Mouse (Mus musculus) MEL (cell line): ENCODE results near the gene Il27ra. TPM values are rescaled to one million over a fixed set of nuclear protein-coding genes. Genes with fewer than 3 reads are reported as not detected.

Experiments used
- DNase-seq: peaks from one replicate; pipeline ENCODE4 v3.0.0; 2011; ENCODE audit warnings: low read depth, low spot score
- H3K27ac ChIP-seq: 2 replicates; pipeline ENCODE4 v1.5.1; 2012; ENCODE audit warnings: low read depth, mild to moderate bottlenecking, control low read depth, low read length, moderate library complexity; ENCODE audit not compliant: control insufficient read depth
- H3K27me3 ChIP-seq, 2 experiments: fragments of 150-350 bp in 1 of 2; sonication (generic) in 1 of 2; 2 replicates each; pipeline ENCODE4 v1.6.1; 2012; ENCODE audit warnings: low read length in 2 of 2, mild to moderate bottlenecking in 2 of 2, improper control_type of control experiment in 1 of 2, moderate library complexity in 1 of 2; ENCODE audit not compliant: insufficient read depth in 2 of 2, control insufficient read depth in 1 of 2
- H3K36me3 ChIP-seq, 2 experiments: 2 replicates each; pipeline ENCODE4 v1.6.1; 2012 to 2014; ENCODE audit warnings: low read length in 2 of 2, improper control_type of control experiment in 1 of 2, inconsistent platforms in 1 of 2, mild to moderate bottlenecking in 1 of 2; ENCODE audit not compliant: insufficient read depth in 2 of 2, control insufficient read depth in 1 of 2
- H3K4me1 ChIP-seq, 2 experiments: fragments of 150-350 bp in 1 of 2; sonication (generic) in 1 of 2; 2 replicates each; pipeline ENCODE4 v1.6.1; 2012; ENCODE audit warnings: low read length in 2 of 2, improper control_type of control experiment in 1 of 2, mild to moderate bottlenecking in 1 of 2; ENCODE audit not compliant: insufficient read depth in 2 of 2, control insufficient read depth in 1 of 2
- H3K4me3 ChIP-seq, 2 experiments: fragments of 150-350 bp in 1 of 2; sonication (generic) in 1 of 2; 2 replicates each; pipeline ENCODE4 v1.5.1; 2012; ENCODE audit warnings: low read depth in 2 of 2, low read length in 2 of 2, mild to moderate bottlenecking in 2 of 2, moderate library complexity in 2 of 2, control low read depth in 1 of 2, improper control_type of control experiment in 1 of 2; ENCODE audit not compliant: control insufficient read depth in 1 of 2, insufficient read depth in 1 of 2
- H3K79me2 ChIP-seq: 2 replicates; pipeline ENCODE4 v1.6.1; 2012; ENCODE audit warnings: mild to moderate bottlenecking, low read length, moderate library complexity; ENCODE audit not compliant: control insufficient read depth, poor library complexity, insufficient read depth
- H3K9ac ChIP-seq: 2 replicates; pipeline ENCODE4 v1.6.1; 2012; ENCODE audit warnings: low read depth, mild to moderate bottlenecking, control low read depth, low read length, moderate library complexity; ENCODE audit not compliant: control insufficient read depth, poor library complexity, severe bottlenecking
- H3K9me3 ChIP-seq: fragments of 150-350 bp; sonication (generic); replicated peaks from 2 replicates; pipeline ENCODE4 v1.6.1; 2012; ENCODE audit warnings: mild to moderate bottlenecking, low read length, improper control_type of control experiment, moderate library complexity; ENCODE audit not compliant: insufficient read depth
- BHLHE40 ChIP-seq: IDR thresholded peaks from 2 replicates; pipeline ENCODE4 v1.6.1; 2012; ENCODE audit warnings: low read depth, mild to moderate bottlenecking, inconsistent platforms, low read length, improper control_type of control experiment, borderline replicate concordance
- CTCF ChIP-seq, 3 experiments: IDR thresholded peaks in 2 of 3; conservative IDR thresholded peaks in 1 of 3; 2 replicates each; pipeline ENCODE4 v1.5.1; 2011 to 2012; ENCODE audit warnings: low read length in 3 of 3, low read depth in 2 of 3, mild to moderate bottlenecking in 2 of 3, improper control_type of control experiment in 1 of 3, inconsistent platforms in 1 of 3, mixed read lengths in 1 of 3, moderate library complexity in 1 of 3; ENCODE audit not compliant: control insufficient read depth in 1 of 3, insufficient read depth in 1 of 3, poor library complexity in 1 of 3, severe bottlenecking in 1 of 3
- E2F4 ChIP-seq: IDR thresholded peaks from 2 replicates; pipeline ENCODE4 v1.6.1; 2011; ENCODE audit warnings: low read depth, low read length, improper control_type of control experiment, borderline replicate concordance
- ELF1 ChIP-seq: IDR thresholded peaks from 2 replicates; pipeline ENCODE4 v1.6.1; 2014; ENCODE audit warnings: low read depth, mild to moderate bottlenecking, inconsistent platforms, low read length, improper control_type of control experiment, moderate library complexity
- ETS1 ChIP-seq: IDR thresholded peaks from 2 replicates; pipeline ENCODE4 v1.6.1; 2012; ENCODE audit warnings: low read depth, mild to moderate bottlenecking, inconsistent platforms, low read length, improper control_type of control experiment, moderate library complexity
- MAFK ChIP-seq: IDR thresholded peaks from 2 replicates; pipeline ENCODE4 v1.6.1; 2011; ENCODE audit warnings: low read depth, mild to moderate bottlenecking, low read length, improper control_type of control experiment, borderline replicate concordance
- MAZ ChIP-seq: IDR thresholded peaks from 2 replicates; pipeline ENCODE4 v1.6.1; 2012; ENCODE audit warnings: low read depth, mild to moderate bottlenecking, inconsistent platforms, low read length, improper control_type of control experiment
- POLR2A ChIP-seq, 2 experiments: IDR thresholded peaks; 2 replicates each; pipeline ENCODE4 v1.6.1; 2011 to 2012; ENCODE audit warnings: low read length in 2 of 2, mild to moderate bottlenecking in 2 of 2, control low read depth in 1 of 2, improper control_type of control experiment in 1 of 2, low read depth in 1 of 2, moderate library complexity in 1 of 2; ENCODE audit not compliant: control insufficient read depth in 1 of 2, insufficient read depth in 1 of 2, poor library complexity in 1 of 2
- RAD21 ChIP-seq: IDR thresholded peaks from 2 replicates; pipeline ENCODE4 v1.6.1; 2011; ENCODE audit warnings: mild to moderate bottlenecking, low read depth, low read length, improper control_type of control experiment
- RCOR1 ChIP-seq: IDR thresholded peaks from 2 replicates; pipeline ENCODE4 v1.6.1; 2012; ENCODE audit warnings: low read depth, mild to moderate bottlenecking, inconsistent platforms, low read length, improper control_type of control experiment
- SIN3A ChIP-seq: IDR thresholded peaks from 2 replicates; pipeline ENCODE4 v1.6.1; 2012; ENCODE audit warnings: low read length, improper control_type of control experiment, inconsistent platforms
- ZC3H11A ChIP-seq: IDR thresholded peaks from 2 replicates; pipeline ENCODE4 v1.6.1; 2012; ENCODE audit warnings: low read depth, mild to moderate bottlenecking, inconsistent platforms, low read length, improper control_type of control experiment
- ZMIZ1 ChIP-seq: IDR thresholded peaks from 2 replicates; pipeline ENCODE4 v1.6.1; 2012; ENCODE audit warnings: low read depth, mild to moderate bottlenecking, inconsistent platforms, low read length, improper control_type of control experiment, moderate library complexity
- polyA plus RNA-seq, 2 experiments: library from polyadenylated mRNA; stranded (reverse) in 1 of 2; unstranded in 1 of 2; fragments of >175 nt in 1 of 2; fragments of >200 nt in 1 of 2; gene quantifications; 2 replicates each; pipeline versions ENCODE4 v1.2.1 to v1.2.4; 2012; ENCODE audit warnings: low replicate concordance in 2 of 2, low read depth in 1 of 2; ENCODE audit not compliant: insufficient read length in 2 of 2, insufficient read depth in 1 of 2, missing spikeins in 1 of 2
- total RNA-seq: library from RNA; depleted of rRNA; stranded (reverse); fragments of 300-350 nt; gene quantifications from 2 replicates; pipeline ENCODE4 v1.2.3, GENCODE M21; 2012

Il27ra gene
- total and polyA plus RNA-seq, 3 experiments, result 31.8 to 38.5 TPM; not detected in 1

DNA sequence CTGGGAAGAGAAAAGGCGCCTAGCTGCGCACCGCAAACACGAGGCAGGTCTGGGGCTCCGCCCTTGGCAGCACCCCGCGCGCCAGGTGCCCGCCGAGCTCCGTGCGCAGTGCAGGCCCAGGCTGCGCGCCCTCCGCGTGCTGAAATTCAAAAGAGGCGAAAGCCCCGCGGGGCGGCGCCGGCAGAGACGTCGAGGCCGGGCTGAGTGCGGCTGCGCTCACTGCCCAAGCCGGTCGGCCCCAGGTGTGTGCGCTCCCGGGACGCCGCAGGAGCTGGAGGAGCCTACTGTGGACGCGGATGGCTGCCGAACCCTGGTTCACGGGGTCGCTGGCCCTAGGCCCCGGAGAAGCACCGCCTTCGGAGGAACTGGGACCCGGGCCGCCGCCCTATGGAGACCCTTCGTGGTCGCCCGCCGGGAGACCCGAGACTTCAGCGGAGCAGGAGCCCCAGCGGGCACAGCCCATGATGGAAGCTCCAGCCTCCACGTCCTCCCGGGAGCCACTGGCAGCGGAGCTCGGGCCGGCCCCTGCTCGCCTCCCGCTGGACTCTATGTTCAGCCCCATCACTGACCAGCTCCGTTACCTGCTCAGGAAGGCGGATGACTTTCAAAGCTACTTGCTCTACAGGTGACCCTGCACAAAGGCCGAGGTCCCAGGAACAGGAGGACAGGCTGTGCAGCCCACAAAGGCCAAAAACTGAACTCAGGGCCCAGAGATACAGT is 40.9 kb downstream of the Il27ra start, which contains the start of gene 1700067K01Rik:
TSS of gene 1700067K01Rik (plus strand) at position 222 of the 720 bp plus-strand sequence.
- Histone ChIP-seq H3K9me3 (no peaks in the 10 kb centered on the region), H3K4me3 (no peak within 1 kb of the TSS), H3K27me3 (no peaks in the 10 kb centered on the region), H3K4me1 (peaks cover 5 to 29% of the 10 kb centered on the region in 2 experiments; a peak in 3 of 4 replicates), H3K36me3 (peaks cover 3 to 18% of the 10 kb centered on the region in 2 experiments; a peak in 2 of 4 replicates), H3K79me2 (peaks cover 20% of the 10 kb centered on the region), H3K9ac (no peak within 1 kb of the TSS), H3K27ac (no peak within 1 kb of the TSS)
- TF ChIP-seq ETS1 (no peak), MAFK (no peak), BHLHE40 (no peak), MAZ (no peak), E2F4 (no peak)
- DNase-seq, result no peak

DNA sequence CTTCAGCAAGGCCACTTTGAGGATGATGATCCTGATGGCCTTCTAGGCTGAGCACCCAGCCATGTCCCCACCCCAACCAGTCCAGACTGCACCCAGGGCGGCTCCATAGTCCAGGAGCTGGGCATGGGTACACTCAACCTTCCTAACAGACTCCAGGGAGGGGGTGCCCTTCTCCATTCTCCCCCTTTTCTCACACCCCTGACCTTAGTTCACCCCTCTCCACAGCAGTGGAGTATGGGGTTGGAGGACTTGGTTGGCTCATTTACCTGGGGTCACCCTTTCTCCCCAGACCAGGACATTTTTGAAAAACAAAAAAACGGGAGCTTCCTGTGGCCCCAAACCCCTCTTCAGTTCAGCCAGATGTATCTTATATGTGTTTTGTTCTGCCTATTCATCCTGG is 42.6 kb downstream of the Il27ra start:
- no peak overlapping the region for H3K27ac ChIP-seq
- no peaks in the 10 kb centered on the region for H3K9me3 ChIP-seq
- H3K79me2 ChIP-seq, result peaks cover 20% of the 10 kb centered on the region
- H3K4me1 ChIP-seq, result peaks cover 8 to 29% of the 10 kb centered on the region in 2 experiments; a peak in 3 of 4 replicates
- TF ChIP-seq POLR2A (IDR thresholded peaks at IDR 0.05; ENCODE audit: control insufficient read depth in 1 of 2, insufficient read depth in 1 of 2, low read depth in 1 of 2, low read length in 2 of 2, poor library complexity in 1 of 2) (no peak), BHLHE40 (no peak), RCOR1 (no peak), RAD21 (no peak), ZC3H11A (no peak), SIN3A (no peak), ELF1 (no peak), CTCF (IDR thresholded peaks at IDR 0.05 in 2 of 3, conservative IDR thresholded peaks at IDR 0.05 in 1 of 3; ENCODE audit: control insufficient read depth in 1 of 3, insufficient read depth in 1 of 3, low read depth in 2 of 3, low read length in 3 of 3, poor library complexity in 1 of 3, severe bottlenecking in 1 of 3) (no peak), ZMIZ1 (no peak)
- DNase-seq, result no peak
- H3K9ac ChIP-seq, result peak overlapping the region; percentile 4; the same call in 1 of the 2 replicates
- H3K36me3 ChIP-seq, result peaks cover 3 to 21% of the 10 kb centered on the region in 2 experiments; a peak in 2 of 4 replicates
- no peak overlapping the region for H3K4me3 ChIP-seq
- H3K27me3 ChIP-seq, result no peaks in the 10 kb centered on the region
